Mouse (Mus musculus) kidney, postnatal 0 days (tissue): ENCODE measurements around the gene Tfpt. TPM values are rescaled to one million over a fixed set of nuclear protein-coding genes. Genes with fewer than 3 reads are reported as not detected.
A peak's percentile ranks its signal among the peaks of the same experiment; 100 is the strongest.

ENCODE experiments used
- ATAC-seq: fragments of 200-750 bp; cut with Nextera tagmentation; replicated peaks from 2 replicates; pipeline ENCODE4 v1.8.0; 2017; ENCODE audit warnings: low read depth, moderate number of reproducible peaks, moderate TSS enrichment, moderate library complexity; ENCODE audit not compliant: low FRiP score
- DNase-seq: peaks from one replicate; pipeline ENCODE4 v3.0.0-alpha.2; 2016; ENCODE audit warnings: low spot score
- H3K27ac ChIP-seq: fragments of 300-500 bp; sonication (generic); 2 replicates; pipeline ENCODE4 v1.5.1; 2014; ENCODE audit warnings: mild to moderate bottlenecking
- H3K27me3 ChIP-seq: fragments of 300-500 bp; sonication (generic); 2 replicates; pipeline ENCODE4 v1.6.1; 2014; ENCODE audit warnings: low read length, mixed read lengths; ENCODE audit not compliant: insufficient read depth
- H3K36me3 ChIP-seq: fragments of 300-500 bp; sonication (generic); 2 replicates; pipeline ENCODE4 v1.6.1; 2014; ENCODE audit warnings: low read length, mixed read lengths; ENCODE audit not compliant: insufficient read depth
- H3K4me1 ChIP-seq: fragments of 300-500 bp; sonication (generic); replicated peaks from 2 replicates; pipeline ENCODE4 v1.6.1; 2014; ENCODE audit warnings: antibody characterized with exemption, low read length, mixed read lengths; ENCODE audit not compliant: insufficient read depth
- H3K4me2 ChIP-seq: fragments of 300-500 bp; sonication (generic); 2 replicates; pipeline ENCODE4 v1.6.1; 2014; ENCODE audit warnings: mild to moderate bottlenecking, low read length, moderate library complexity, mixed read lengths
- H3K4me3 ChIP-seq: fragments of 300-500 bp; sonication (generic); replicated peaks from 2 replicates; pipeline ENCODE4 v1.5.1; 2014; ENCODE audit warnings: low read depth, low read length
- H3K9ac ChIP-seq: fragments of 300-500 bp; sonication (generic); 2 replicates; pipeline ENCODE4 v1.6.1; 2014; ENCODE audit warnings: low read depth, low read length
- H3K9me3 ChIP-seq: fragments of 300-500 bp; sonication (generic); replicated peaks from 2 replicates; pipeline ENCODE4 v1.6.1; 2016; ENCODE audit warnings: low read length, inconsistent platforms, mixed read lengths
- CTCF ChIP-seq: IDR thresholded peaks from 2 replicates; pipeline ENCODE4 v1.5.1; 2016; ENCODE audit warnings: antibody characterized with exemption, low read depth, mild to moderate bottlenecking, moderate library complexity
- WGBS: fragments of 180-500 bp; shearing (Covaris S2); extraction: QIAGEN DNeasy Blood & Tissue Kit; methylation state at CpG from one replicate; pipeline ENCODE4 v1.1.7; 2014; 5-methylcytosine and 5-hydroxymethylcytosine counted together
- polyA plus RNA-seq: library from polyadenylated mRNA; unstranded; fragments of >200 nt; fragmentation: Nextera tagmentation; extraction: Ambion mirVana; gene quantifications from 2 replicates; pipeline ENCODE4 v1.2.1, GENCODE M21; 2015

Tfpt gene
- 17.0 and 19.3 TPM in 2 replicates for polyA plus RNA-seq

DNA sequence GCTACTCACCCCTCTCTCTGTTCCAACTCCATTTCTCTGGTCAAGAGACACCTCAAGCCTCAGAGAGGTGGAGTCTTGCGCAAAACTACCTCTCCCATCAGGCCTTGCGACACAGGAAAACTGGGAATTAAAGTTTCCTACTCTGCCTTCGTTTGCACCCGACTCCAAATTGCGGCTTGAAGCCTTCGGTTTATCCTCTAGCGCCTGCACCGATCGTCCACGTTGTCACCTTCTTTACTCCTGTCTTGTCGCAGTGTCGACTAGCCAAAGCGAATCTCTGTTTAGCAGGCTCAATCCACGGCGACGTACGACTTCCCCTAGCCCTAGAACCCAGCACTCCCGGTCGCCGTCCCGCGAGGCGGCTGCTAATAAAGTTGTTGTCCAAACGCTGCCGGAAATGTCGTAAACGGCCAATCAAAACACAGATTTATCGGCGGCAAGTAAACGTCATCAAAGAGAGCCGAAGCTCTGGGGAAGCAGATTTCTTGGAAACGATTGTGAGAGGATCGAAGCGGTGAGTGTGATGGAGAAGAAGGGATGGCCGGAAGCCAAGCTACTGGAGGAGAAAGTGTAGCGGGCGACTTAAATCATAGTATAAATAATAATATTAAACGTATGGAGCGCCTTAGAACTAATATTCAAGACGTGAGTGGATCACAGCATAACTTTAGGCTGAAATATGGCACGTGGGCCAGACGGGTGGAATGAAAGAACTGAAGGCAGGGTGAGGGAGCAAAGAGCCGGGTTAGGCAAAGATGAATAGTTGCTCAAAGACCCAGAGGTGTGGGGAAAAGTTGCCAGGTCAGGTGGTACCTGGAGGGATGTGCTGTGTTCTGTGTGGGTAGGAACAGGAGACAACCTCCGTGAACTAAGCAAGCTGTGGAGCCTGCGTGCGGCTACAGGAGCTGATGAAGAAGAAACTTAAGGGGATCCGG is at the start of gene Tfpt, which contains the start of gene Prpf31:
Tfpt (minus strand) TSS at position 387 of the 935 bp plus-strand sequence.
Prpf31 (plus strand) TSS at position 443 of the 935 bp plus-strand sequence.
- 1% methylated on average over 47 of the region's 47 CpGs for WGBS
- no peaks in the 10 kb centered on the region for H3K9me3 ChIP-seq
- peak within 1 kb of the TSS; percentile 66 for H3K4me3 ChIP-seq
- peak within 1 kb of the TSS; percentile 90 for H3K27ac ChIP-seq
- TF ChIP-seq CTCF = no peak
- H3K9ac ChIP-seq = peak within 1 kb of the TSS; percentile 77
- H3K4me2 ChIP-seq = peak within 1 kb of the TSS; percentile 93
- H3K4me1 ChIP-seq = peaks cover 8% of the 10 kb centered on the region
- DNase-seq = peak; percentile 97
- H3K36me3 ChIP-seq = 0 out of 2 replicates have a peak, but pooled peaks cover 19% of the 10 kb centered on the region
- no peaks in the 10 kb centered on the region for H3K27me3 ChIP-seq
- ATAC-seq = peak; percentile 93

DNA sequence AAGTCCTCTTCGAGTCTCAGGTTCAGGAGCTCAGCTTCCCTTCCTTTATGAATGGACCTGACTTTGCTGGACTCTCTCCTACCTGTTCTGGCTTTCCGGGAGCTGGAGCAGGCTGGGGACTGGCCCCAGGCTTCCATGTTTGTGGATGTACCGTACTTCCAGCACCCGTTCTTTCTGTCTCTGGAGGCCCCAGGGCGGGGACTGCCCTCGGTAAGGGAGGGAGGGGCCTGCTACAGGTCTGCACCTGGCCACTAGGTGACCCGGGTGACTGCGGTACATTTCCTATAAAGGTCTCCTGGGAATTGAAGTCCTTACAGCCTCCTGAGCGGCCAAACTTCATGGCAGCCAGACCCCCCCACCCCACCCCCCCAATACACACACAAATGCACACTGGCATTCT is 47.6 kb upstream of the Tfpt start, which contains the start of gene Tmc4:
Tmc4 (minus strand) TSS at position 212 of the 400 bp plus-strand sequence.
- Histone ChIP-seq H3K36me3 (0 out of 2 replicates have a peak, but pooled peaks cover 3% of the 10 kb centered on the region), H3K27ac (no peak within 1 kb of the TSS)
- peak; percentile 14 for DNase-seq

DNA sequence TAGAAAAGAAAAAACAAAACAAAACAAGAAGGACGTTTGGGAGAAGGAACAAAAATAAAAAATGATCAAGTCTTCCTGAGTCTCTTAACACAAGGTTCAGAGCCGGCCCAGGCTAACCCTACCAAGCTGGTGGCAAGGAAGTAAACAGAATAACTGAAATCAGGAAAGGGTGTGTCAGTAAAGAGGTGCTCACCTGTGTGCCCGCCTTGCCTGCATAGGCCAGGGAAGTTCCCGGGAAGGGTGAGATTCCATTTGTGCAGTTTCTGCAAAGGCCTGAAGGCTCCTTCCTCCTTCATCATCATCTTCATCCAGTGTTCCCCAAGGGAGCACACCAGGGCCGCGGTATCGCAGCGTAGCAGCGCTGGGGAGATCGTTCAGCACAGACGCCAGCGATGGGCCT is 46.6 kb upstream of the Tfpt start:
- H3K4me3 ChIP-seq = no peak overlapping the region
- 0 out of 2 replicates have a peak, but pooled peaks cover 3% of the 10 kb centered on the region for H3K36me3 ChIP-seq
- no peaks in the 10 kb centered on the region for H3K4me1 ChIP-seq
- ATAC-seq (no peak), DNase-seq (no peak)
- H3K9me3 ChIP-seq = no peaks in the 10 kb centered on the region
- WGBS = 83% methylated on average over 12 of the region's 12 CpGs
- H3K4me2 ChIP-seq = peak overlapping the region; percentile 19
- no peaks in the 10 kb centered on the region for H3K27me3 ChIP-seq
- no peak overlapping the region for H3K27ac ChIP-seq
- H3K9ac ChIP-seq = peak overlapping the region; percentile 36; the same call in 1 of the 2 replicates
- TF ChIP-seq CTCF = no peak

More for the DNA sequence above, 47.6 kb upstream of the Tfpt start, which contains the start of gene Tmc4:
- peak; percentile 30 for TF ChIP-seq CTCF
- peak within 1 kb of the TSS; percentile 19 for H3K4me2 ChIP-seq
- H3K4me3 ChIP-seq = no peak within 1 kb of the TSS
- no peaks in the 10 kb centered on the region for H3K9me3 ChIP-seq
- WGBS = 46% methylated on average over 9 of the region's 9 CpGs
- H3K9ac ChIP-seq = peak within 1 kb of the TSS; percentile 36; the same call in 1 of the 2 replicates
- peak; percentile 77 for ATAC-seq
- no peaks in the 10 kb centered on the region for H3K27me3 ChIP-seq
- no peaks in the 10 kb centered on the region for H3K4me1 ChIP-seq

DNA sequence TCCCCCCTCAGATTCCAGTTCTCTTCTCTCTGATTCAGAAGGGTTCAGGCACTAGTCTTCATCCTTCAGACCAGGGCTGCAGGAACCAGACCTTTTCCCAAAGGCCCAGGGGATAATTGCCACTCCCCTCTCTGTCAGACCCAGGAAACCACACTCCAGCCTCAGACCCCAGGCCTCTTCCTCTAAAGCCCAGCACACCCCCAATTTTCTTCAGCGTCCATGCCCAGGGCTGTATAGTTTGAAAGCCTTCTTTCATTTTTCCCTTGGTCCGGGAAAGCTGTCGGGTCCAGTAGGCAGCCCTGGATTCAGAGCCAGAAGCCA is 45.5 kb upstream of the Tfpt start:
- Histone ChIP-seq H3K4me3 (no peak overlapping the region), H3K4me1 (no peaks in the 10 kb centered on the region), H3K9me3 (no peaks in the 10 kb centered on the region), H3K36me3 (0 out of 2 replicates have a peak, but pooled peaks cover 1% of the 10 kb centered on the region), H3K4me2 (no peak overlapping the region), H3K9ac (no peak overlapping the region), H3K27ac (no peak overlapping the region), H3K27me3 (no peaks in the 10 kb centered on the region)
- ATAC-seq (peak; percentile 10; the same call in 1 of the 2 replicates), DNase-seq (no peak)
- TF ChIP-seq CTCF = no peak
- WGBS = 83% methylated on average over 3 of the region's 3 CpGs

DNA sequence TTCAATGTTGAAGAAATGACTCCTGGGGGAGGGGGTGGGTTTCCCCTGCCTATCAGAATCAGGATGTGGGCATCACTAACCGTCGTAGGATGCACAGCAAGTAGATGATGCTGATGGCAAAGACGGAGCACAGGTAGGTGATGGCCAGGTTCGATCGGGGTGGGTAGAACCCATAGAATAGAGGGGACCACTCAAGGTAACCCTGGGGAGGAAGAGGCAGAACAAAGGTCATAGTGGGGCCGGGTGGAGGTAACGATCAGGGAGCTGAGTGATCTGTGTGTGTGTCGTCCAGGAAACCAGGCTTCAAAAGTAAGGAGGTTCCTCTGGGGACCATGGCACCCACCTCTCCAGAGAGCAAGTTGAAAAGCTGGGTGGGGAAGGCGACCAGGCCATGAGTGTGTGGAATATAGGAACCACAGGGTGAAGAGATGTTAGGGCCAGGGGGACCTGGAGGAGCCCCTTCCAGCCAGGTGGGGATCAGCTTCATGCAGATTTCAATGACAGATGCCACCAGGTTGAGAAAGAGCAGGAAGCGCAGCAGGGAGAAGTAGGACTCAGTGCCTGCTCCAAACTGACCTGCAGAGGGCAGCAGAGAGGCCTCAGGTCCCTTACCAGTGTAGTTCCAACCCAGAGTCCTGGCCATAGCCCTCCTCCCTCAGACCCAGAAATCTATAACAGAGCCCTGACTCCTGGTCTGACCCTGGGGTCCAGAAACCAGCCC is 44.9 kb upstream of the Tfpt start:
- H3K9me3 ChIP-seq = no peaks in the 10 kb centered on the region
- H3K27ac ChIP-seq = no peak overlapping the region
- DNase-seq (peak; percentile 88), ATAC-seq (peak; percentile 81)
- no peak overlapping the region for H3K4me3 ChIP-seq
- no peaks in the 10 kb centered on the region for H3K27me3 ChIP-seq
- no peak overlapping the region for H3K9ac ChIP-seq
- H3K36me3 ChIP-seq = no peaks in the 10 kb centered on the region
- 69% methylated on average over 10 of the region's 10 CpGs for WGBS
- no peak overlapping the region for H3K4me2 ChIP-seq
- no peaks in the 10 kb centered on the region for H3K4me1 ChIP-seq
- TF ChIP-seq CTCF = peak; percentile 92
